Mouse (Mus musculus): Measurements from ENCODE around the gene Hepacam.

Gene Hepacam

GRCm38 (mm10) chr9:37367301-37368080 lies at the start of gene Hepacam:
Gene Hepacam, plus strand, starts transcription at chr9:37367351.
- DNase-seq: peak; percentile 10 to 42

GRCm38 (mm10) chr9:37329456-37329855 lies 37.7 kb upstream of the Hepacam start:
- no peak for DNase-seq

GRCm38 (mm10) chr9:37345406-37345805 lies 21.7 kb upstream of the Hepacam start:
- DNase-seq: no peak

DNA sequence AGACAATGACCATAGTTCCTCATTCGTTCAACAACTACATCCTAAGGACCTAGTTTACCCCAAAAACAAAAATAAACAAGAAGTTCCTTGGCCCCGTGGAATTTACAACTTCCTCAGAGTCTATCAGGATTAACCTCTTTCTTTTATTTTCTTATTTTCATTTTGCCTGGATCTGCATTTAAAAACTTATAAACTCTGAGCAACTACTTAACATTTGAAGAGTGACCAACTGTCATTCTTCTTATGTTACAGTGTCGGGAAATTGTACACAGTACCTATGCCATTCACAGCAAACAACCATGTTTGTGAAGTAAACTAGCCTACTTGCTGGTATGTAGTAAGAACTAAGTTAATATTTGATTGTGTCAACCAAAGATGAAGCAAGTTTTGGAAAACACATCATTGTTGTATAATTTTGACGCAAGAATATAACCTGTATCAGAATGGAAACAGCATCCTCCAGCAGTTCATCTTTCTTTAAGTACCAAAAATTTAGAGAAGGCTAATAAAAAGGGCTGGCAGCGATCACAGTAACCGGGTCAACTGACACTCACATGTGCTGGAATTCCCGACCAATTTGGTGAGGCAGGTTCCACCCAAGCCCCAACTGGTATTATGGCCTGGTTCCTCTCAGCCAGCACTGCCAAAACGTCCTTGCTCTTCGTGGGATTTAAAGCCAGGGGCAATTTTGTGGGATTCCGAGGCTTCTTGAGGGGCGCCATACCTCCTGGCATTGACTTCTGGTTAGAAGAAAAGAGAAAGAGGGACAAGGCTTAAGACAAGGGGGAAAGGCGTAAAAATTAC lies 19.8 kb upstream of the Hepacam start:
- DNase-seq: peak in 1 of 2 experiments; percentile 20

GRCm38 (mm10) chr9:37347988-37348642 lies 19.0 kb upstream of the Hepacam start, which contains the start of gene Ccdc15:
Gene Ccdc15, minus strand, starts transcription at chr9:37348432.
- DNase-seq: peak; percentile 97 to 98

- DNase-seq: no peak
Measured at GRCm38 (mm10) chr9:37349050-37349449, 18.1 kb upstream of the Hepacam start.

DNA sequence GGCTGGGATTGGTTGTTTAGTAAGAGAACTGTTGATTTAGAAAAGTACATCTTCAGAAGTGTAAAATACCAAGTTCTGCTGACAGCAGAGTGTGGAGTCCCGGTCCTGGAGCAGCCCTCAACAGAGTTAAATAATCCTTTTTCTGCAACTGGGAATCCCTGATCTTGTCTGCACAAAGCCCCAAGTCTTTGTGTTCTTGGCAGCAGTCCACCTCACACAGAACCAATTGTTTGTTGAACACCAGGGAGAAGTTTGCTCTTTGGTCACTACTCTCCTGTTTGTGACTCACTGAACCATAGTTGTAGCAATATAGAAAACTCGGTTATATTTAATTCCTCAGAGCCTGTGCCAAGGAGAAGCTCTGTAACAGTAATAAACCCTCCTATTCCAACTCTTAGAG lies 15.9 kb upstream of the Hepacam start:
- DNase-seq: no peak

DNA sequence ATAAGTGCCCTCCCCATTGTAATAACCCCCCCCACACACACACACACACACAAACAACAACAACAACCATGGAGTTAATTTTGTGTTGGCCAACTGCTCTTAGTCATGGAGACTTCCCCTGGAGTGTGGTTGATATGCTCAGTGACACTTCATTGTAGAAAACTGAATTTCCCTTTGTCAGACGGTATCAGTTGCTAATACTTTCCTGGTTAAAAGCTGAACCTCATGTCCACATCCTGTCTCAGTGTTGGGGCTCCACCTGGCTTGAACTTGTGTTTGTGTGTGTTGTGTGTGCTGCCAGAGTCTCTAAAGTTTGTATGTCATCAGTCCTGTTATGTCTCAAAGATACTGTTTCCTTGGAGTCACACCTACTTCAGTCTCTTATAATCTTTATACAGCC lies 12.7 kb upstream of the Hepacam start:
- DNase-seq: no peak

GRCm38 (mm10) chr9:37358713-37359330 lies 8.3 kb upstream of the Hepacam start:
- DNase-seq: peak in 1 of 2 experiments; percentile 18

DNA sequence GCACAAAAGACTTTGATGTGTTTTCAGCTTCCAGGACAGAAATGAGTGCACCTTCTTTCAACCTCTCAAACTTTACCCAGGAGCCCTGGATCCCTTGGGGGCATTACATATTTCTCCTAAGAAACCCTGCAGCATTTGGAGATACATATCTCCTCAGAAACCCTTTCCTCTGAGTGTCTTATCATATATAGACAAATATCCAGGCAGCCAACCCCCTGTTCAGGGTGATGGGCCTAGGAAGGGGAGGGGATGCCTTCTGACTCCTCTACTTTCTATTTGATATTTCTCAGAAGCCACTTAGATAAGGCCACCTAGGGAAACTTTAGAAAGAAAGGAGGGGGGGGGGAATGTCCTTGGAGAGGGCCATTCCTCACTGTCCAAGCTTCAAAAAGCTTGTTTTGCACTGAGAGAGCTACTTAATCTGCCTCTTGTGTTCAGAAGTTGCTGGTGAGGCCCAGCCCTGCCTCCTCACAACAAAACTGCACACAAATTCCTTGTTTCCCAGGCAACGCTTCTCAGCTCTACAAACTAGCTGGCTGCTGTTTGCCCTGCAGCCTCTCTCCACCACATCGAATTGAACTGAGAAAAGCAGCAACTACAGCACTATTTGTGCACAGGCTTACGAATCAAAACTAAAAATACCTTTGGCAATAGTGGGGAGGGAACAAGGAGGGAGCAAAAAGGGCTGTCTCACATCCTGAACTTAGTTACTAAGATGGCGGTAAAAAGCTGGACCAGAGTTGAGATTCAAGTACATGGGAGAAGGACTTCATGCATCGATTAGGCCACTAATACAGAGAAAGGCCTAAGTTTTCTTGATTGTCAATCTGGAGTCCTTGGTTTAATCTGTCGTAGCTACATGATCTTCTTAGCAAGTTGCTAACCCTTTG lies 7.6 kb upstream of the Hepacam start:
- DNase-seq: no peak

DNA sequence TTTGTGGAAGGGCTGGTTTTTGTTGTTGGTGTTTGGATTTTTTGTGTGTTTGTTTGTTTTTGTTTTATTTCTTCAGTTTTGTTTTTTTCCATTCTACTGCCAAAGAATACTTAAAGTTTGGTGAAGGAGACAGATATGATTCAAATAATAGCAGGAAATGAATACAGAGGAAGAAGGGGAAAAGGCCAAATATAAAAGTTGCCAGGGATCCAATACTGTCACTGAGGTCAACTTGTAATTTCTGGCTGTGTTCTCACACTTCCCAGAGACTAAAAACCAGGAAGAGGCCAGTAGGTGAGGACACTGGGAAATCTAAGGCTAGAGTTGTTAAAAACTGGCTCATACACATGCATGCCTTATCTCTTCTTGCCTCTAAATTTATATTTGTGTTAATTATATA lies 5.1 kb upstream of the Hepacam start:
- DNase-seq: no peak

DNA sequence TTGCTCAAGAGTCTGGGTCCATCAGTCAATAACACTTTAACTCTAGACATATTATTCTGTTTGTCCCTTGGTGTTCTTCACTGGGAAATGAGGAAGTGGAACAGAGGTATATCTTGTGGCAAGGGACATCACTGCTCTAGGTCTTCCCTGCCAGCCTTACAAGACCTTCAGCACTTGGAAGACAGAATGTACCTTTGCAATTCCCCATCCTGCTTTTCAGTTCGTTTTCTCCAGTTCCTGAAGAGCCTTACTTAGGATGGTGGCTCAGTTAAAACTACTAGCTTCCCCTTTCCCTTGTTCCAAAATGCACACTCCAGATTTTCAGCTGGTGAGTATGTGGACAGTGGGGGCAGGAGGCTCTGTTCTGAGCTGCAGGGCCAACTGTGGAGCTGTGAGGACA lies 4.3 kb upstream of the Hepacam start:
- no peak for DNase-seq

DNA sequence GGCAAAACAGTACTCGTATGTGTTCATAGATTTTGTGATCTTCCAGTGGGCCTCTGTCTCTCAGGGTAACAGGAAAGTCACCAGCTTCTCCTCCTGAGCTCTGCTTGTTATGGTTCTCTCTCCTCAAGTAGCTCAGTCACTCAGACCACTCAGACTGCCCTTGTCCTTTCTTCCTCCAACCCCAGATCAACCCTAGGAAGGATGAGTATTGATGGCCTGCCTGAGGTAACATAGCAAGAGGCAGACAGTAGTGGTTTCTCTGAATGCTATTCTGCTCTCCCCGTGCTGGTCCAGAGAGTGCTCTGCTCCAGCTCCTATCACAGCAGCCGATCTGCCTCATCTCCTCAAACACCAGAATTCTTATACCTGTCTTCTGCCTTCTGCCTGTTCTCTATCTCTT lies 3.6 kb upstream of the Hepacam start:
- DNase-seq: no peak

DNA sequence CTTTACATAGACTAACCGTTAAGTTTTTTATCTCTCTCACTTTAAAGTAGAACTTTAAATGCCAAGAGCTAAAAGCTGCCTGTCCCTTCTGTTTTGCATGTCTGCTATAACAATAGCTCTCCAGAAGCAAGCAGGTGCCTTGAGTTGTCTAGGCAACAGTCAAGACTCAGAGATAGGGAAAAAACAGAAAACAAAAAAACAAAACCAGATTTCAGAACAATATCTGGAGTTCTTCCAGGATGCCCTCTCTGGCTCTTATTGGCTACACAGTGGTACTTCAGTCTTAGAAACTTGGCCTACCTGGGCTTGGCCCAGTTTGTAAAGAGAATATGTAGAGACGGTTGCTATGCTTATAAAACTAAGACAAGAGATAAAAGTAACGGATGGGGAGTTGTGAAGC lies 2.8 kb upstream of the Hepacam start:
- DNase-seq: no peak

GRCm38 (mm10) chr9:37365706-37366105 lies 1.4 kb upstream of the Hepacam start:
- no peak for DNase-seq

DNA sequence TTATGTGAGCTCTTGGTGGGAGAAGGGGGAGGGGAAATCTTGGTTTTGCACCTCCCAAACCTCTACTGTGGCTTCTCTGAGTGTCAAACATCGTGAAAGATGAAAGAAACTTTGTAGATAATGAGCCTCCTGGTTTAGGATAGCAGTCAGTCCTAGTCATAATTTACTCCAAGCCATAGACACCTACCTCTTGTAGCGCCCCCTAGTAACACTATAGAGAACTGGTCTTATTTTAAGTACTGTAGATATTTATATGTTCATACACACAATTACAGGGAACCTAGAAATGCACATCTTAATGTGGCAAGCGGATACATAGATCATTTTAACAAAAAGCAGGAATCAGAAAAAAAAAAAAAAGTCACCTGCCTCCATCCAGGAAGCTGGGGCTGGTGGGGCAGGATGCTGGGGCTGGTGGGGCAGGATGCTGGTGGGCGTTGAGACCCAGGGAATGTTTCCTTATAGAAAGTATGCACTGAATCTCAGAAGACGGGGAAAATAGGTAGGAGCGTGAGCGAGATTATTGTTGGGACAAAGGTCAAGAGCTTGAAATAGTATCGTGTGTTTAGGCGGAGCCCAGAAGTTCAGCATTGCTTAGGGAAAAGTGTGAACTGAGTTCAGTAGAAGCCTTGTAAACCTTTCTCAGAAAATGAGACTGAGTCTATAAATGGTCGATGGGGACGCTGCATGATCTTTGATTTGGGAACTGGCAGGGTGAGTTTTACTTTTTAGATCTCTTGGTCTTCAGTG lies 1.1 kb downstream of the Hepacam start:
- DNase-seq: no peak

- no peak for DNase-seq
Measured at GRCm38 (mm10) chr9:37368860-37369259, 1.7 kb downstream of the Hepacam start.

- no peak for DNase-seq
Measured at GRCm38 (mm10) chr9:37371232-37371801, 4.2 kb downstream of the Hepacam start.

DNA sequence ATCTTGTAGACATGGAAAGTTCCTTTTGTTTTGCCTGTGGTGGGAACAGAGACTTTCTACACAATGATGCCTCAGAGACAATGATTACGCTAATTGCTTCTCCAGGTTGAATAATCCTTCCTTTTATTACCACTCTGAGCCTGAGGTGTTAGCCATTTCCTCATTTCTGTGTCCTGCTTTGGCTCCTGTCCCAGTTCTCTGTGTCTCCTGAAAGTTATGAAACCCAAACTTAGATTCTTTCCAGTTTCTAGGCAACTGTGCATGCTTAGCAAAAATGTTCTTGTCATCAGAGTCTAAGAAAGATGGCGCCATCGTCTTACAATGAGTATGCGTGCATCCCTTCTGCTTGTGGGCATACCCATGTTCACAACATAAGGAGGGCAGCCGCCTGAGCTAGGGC lies 8.6 kb downstream of the Hepacam start:
- DNase-seq: no peak

GRCm38 (mm10) chr9:37383161-37383560 lies 16.0 kb downstream of the Hepacam start:
- DNase-seq: no peak
